Mouse (Mus musculus) intestine, embryonic 14.5 days (tissue): ENCODE data around the gene Skida1. TPM values are rescaled to one million over a fixed set of nuclear protein-coding genes. Genes with fewer than 3 reads are reported as not detected.
A peak's percentile ranks its signal among the peaks of the same experiment; 100 is the strongest.

ENCODE experiments used
- ATAC-seq: fragments of 200-750 bp; cut with Nextera tagmentation; replicated peaks from 2 replicates; pipeline ENCODE4 v1.8.0; 2017; ENCODE audit warnings: low read depth, moderate number of reproducible peaks, moderate TSS enrichment, moderate library complexity; ENCODE audit not compliant: low FRiP score, low TSS enrichment
- DNase-seq: peaks from one replicate; pipeline ENCODE4 v3.0.0-alpha.2; 2018; ENCODE audit warnings: low spot score
- H3K27ac ChIP-seq: fragments of 300-500 bp; sonication (generic); 2 replicates; pipeline ENCODE4 v1.5.1; 2014; ENCODE audit warnings: low read depth, mild to moderate bottlenecking, control low read depth
- H3K27me3 ChIP-seq: fragments of 300-500 bp; sonication (generic); replicated peaks from 2 replicates; pipeline ENCODE4 v1.6.1; 2014; ENCODE audit warnings: low read length, control low read depth; ENCODE audit not compliant: control insufficient read depth, insufficient read depth
- H3K36me3 ChIP-seq: fragments of 300-500 bp; sonication (generic); 2 replicates; pipeline ENCODE4 v1.6.1; 2014; ENCODE audit warnings: low read length, control low read depth; ENCODE audit not compliant: control insufficient read depth, insufficient read depth
- H3K4me1 ChIP-seq: fragments of 300-500 bp; sonication (generic); replicated peaks from 2 replicates; pipeline ENCODE4 v1.6.1; 2014; ENCODE audit warnings: low read length, control low read depth, mixed read lengths; ENCODE audit not compliant: control insufficient read depth, insufficient read depth
- H3K4me2 ChIP-seq: fragments of 300-500 bp; sonication (generic); 2 replicates; pipeline ENCODE4 v1.6.1; 2014; ENCODE audit warnings: low read length
- H3K4me3 ChIP-seq: fragments of 300-500 bp; sonication (generic); 2 replicates; pipeline ENCODE4 v1.5.1; 2014; ENCODE audit warnings: low read depth, low read length, control low read depth, mixed read lengths
- H3K9ac ChIP-seq: fragments of 300-500 bp; sonication (generic); 2 replicates; pipeline ENCODE4 v1.6.1; 2014; ENCODE audit warnings: mild to moderate bottlenecking, low read length
- H3K9me3 ChIP-seq: fragments of 300-500 bp; sonication (generic); 2 replicates; pipeline ENCODE4 v1.6.1; 2016; ENCODE audit warnings: low read length, control low read depth; ENCODE audit not compliant: control insufficient read depth
- WGBS: fragments of 180-500 bp; shearing (Covaris S2); extraction: QIAGEN DNeasy Blood & Tissue Kit; methylation state at CpG from one replicate; pipeline ENCODE4 v1.1.7; 2014; 5-methylcytosine and 5-hydroxymethylcytosine counted together
- microRNA-seq: library from miRNA; unstranded; fragments of <30 nt; microRNA quantifications from one replicate; pipeline ENCODE4, GENCODE M21; 2016
- polyA plus RNA-seq: library from polyadenylated mRNA; unstranded; fragments of >200 nt; fragmentation: Nextera tagmentation; extraction: Ambion mirVana; gene quantifications from 2 replicates; pipeline ENCODE4 v1.2.1, GENCODE M21; 2014

The Skida1 gene
- polyA plus RNA-seq, 1 experiment from 2014 or later, result 3.3 TPM

DNA sequence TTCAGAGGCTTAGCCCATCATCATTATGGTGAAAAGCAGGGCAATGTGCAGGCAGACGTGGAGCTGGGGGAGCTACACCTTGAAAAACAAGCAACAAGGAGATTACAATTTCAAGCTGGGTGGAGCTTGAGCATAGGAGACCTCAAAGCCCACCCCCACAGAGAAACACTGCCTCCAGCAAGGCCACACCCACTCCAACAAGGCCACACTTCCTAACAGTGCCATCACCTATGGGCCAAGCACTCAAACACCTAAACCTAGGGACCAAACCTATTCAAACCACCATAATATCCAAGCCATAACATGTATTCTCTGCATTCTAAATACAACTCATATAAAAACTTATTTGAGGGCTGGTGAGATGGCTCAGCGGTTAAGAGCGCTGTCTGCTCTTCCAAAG, 46.5 kb downstream of the Skida1 start:
- H3K36me3 ChIP-seq, result no peaks in the 10 kb centered on the region
- no peak overlapping the region for H3K4me2 ChIP-seq
- H3K27ac ChIP-seq, result no peak overlapping the region
- no peak overlapping the region for H3K4me3 ChIP-seq
- H3K27me3 ChIP-seq, result no peaks in the 10 kb centered on the region
- no peak for ATAC-seq
- no peak overlapping the region for H3K9ac ChIP-seq
- H3K9me3 ChIP-seq, result no peaks in the 10 kb centered on the region
- WGBS, result 93% methylated on average over 3 of the region's 3 CpGs
- DNase-seq, result no peak
- peaks cover 7% of the 10 kb centered on the region; the same call in 1 of the 2 replicates for H3K4me1 ChIP-seq

DNA sequence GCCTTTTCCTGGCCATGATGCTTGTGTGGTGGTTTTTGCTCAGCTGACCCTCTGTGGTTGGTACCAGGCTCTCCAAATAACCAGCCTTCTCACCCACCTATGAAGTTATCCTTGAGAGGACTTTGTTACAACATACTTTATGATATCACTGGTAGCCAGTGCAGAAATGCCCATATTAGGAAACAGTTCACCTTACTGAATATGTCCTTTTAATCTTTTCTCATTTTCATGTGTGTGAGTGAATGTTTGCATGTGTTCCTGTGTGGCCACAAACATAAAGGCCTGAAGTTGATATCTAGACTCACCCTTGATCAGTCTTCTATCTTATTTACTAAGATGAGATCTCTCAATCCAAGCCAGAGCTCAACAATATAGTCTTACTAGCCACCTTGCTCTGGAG, 52.0 kb downstream of the Skida1 start, which contains the start of gene H2al2a:
TSS of gene H2al2a (minus strand) at position 101 of the 400 bp plus-strand sequence.
- Histone ChIP-seq H3K4me1 (no peaks in the 10 kb centered on the region), H3K27ac (no peak within 1 kb of the TSS), H3K9me3 (no peaks in the 10 kb centered on the region), H3K36me3 (no peaks in the 10 kb centered on the region), H3K4me2 (no peak within 1 kb of the TSS), H3K27me3 (no peaks in the 10 kb centered on the region), H3K9ac (no peak within 1 kb of the TSS), H3K4me3 (no peak within 1 kb of the TSS)
- DNase-seq (no peak), ATAC-seq (no peak)

Small RNA genes lying within 50 kb of the gene (microRNA-seq; reads per million reads assigned to microRNA genes)
- gene Mir7655, result 7.3 reads per million, percentile 37 among the genes with 10 or more reads in this experiment

Other genes with a start within 250 kb of the Skida1 start
- gene H2al2a, start 52.1 kb downstream of the Skida1 start, polyA plus RNA-seq, result not detected in 2 replicates
- 11.5 and 13.3 TPM in 2 replicates for gene A930004D18Rik, start 11.3 kb downstream of the Skida1 start, polyA plus RNA-seq
- 36.4 and 40.2 TPM in 2 replicates for gene Mllt10, start 6.2 kb upstream of the Skida1 start, polyA plus RNA-seq